Mouse (Mus musculus) regulatory T cell (primary cell): ENCODE results near the gene B3galt5.
"Not testable (repeated sequence)": the region's sequence is repeated elsewhere in the genome, so short reads cannot be mapped to it uniquely, and the experiment has no call there.

Experiments used
- in situ Hi-C: fragments of 300-600 bp; cut with MboI, MseI; formaldehyde crosslinking; loops from one replicate; pipeline ENCODE4 v1.15.1; 2025; ENCODE audit warnings: high pct_unique_total_duplicates

Gene B3galt5

GRCm38 (mm10) chr16:96258429-96258828 is 22.8 kb downstream of the B3galt5 start:
- in situ Hi-C loops: no loop called here

GRCm38 (mm10) chr16:96271736-96272135 is 36.1 kb downstream of the B3galt5 start:
- in situ Hi-C loops: no loop called here

DNA sequence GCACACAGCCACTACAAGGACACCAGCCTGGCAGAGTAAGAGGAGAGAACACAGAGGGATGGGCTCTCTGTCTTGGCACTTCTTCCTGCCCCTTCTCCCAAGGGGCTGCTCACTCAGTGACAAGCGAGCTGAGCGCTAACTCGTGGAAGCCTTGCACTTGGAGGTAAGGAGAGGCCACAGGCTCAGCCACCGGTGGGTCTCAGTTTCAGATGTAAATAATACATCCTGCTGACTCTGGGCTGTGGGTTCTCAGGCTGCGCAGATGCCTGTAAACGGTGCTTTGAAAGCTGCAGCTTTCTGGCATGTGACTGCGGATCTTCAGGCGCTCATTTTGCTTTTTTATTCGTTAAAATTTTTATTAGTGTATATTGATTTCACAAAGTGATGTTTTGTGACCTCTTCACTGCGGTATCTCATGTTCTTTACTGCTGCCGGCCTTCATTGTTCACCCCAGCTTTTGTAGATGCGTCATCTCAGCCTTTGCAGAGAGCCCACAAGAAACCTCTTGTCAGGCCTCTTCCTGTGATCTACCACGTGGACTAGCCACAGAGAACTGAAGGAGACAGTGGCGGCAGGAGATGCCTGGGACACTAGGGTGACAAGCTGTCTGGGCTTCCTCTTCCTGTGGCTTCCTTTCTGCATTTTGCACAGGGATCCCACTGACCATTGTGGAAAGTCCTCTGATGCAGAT is 37.5 kb downstream of the B3galt5 start:
- in situ Hi-C loops: no loop called here

GRCm38 (mm10) chr16:96276596-96276995 is 41.0 kb downstream of the B3galt5 start:
- in situ Hi-C loops: no loop called here

DNA sequence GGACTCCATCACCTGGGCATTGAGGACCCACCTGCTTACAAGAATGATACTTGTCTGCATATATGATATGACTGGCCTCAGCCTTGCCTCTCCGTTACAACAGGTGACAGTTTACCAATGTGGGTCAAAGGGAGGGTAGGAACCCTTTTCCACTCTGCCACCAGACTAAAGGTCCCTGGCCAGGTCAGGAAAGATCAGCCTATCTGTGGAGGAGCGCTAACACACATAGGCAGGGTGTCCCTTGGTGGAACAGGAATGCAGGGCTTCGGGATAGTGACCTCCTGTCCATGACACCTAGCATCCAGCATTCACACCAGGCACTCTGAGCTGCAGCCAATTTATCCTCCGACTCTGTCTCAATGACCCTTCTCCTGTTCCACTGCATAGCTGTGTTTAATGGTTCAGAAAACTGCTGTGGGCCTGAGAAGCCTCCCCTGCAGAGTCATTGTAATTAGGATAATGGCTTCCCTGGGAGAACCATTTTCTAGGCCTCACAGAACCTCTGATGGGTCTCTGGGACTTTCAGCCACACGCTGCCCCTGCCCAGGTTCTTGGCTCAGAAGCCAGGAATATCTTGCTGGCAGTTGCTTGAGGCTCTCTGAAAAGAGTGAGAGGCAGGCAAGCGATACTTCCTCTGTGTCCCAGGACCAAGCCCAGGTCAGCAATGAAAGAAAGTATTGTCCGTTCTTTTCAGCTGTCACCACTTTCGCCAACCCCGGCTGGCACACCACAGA is 43.1 kb downstream of the B3galt5 start:
- in situ Hi-C loops: no loop called here

DNA sequence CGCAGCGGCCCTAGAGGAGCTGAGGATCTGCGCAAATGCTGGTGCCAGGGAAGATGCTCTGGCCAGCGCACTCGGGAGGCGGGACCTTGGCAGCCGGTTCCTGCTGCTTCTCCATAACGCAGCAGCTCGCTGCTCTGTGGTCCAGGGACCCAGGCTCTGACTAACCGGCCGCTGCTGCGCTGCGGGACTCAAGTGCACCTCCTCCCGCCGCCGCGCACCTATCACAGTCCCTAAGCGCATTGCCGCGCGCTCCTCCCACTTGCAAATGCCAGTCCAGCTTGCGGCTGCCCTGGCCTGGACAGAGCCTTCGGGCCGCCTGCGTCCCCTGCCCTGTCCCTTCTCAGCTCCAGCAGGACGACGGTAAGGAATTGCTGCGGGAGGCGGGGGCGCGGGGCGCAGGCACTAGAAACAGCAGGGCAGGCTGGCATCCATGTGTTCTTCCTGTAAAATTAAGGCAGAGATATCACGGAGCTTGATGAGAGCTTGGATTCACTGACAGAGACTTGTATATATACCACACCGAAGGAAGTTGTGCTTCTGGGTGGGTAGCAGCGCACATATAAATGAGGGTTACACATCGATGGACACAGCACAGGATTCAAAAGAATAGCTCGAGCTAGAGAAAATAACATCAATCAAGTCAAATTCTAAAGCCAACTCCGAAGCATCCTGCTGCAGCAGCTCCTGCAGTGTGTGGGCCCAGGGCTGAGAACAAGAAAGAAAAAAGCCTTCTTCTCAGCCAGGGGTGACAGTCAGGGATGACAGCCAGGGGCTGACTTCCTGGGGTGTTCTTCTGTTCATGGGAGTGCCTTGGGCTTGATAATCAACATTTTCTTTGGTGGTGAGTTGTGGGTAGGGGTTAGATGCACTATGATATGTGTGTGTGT is 45.4 kb downstream of the B3galt5 start:
- in situ Hi-C loops: no loop called here

DNA sequence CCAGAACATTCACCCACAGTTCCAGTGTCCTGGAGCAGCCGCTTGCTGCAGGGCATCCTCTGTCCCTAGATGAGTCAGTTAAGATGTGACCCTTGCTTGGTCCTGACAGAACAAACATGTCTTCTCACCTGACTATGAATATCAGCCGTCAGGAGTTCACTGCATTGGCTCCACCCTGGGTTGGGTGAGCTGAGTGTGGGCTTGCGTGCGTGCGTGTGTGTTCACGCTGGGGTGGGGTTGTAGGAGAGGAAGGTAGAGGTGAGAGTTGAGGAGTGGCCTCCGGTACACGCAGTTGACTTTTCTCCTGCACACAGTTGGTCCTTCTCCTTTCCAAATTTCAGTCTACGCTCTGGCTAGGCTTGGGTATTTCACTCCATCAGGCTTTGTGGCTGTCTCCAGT is 47.0 kb downstream of the B3galt5 start:
- in situ Hi-C loops: no loop called here

GRCm38 (mm10) chr16:96291885-96292284 is 56.3 kb downstream of the B3galt5 start:
- in situ Hi-C loops: no loop called here

DNA sequence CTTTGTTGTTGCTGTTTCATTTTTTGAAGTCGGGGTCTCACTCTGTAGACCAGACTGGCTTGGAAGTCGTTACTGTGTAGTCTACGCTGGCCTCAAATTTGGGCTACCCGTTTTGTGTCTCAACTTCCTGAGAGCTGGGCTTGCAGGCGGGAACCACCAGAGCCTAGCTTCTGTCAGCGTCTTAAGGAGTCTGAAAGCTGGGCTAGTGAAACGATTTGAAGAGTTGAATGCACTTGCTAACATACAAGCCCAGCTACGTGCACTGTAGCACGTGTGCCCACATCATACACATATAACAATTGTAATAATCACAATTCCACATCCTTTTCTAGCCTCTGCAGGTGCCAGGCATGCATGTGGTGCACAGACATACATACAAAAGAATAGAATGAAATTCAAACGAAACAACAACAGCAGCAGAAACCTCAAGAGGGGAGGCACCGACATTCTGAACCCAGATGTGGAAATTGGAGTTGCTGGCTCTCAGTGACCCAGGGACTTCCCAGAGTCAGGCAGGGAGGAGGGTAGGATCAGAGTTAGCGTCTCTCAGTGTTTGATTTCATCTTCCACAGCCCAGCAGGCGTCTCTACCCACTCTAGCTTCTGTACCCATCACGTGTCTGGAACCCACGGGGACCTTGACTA is 57.1 kb downstream of the B3galt5 start:
- in situ Hi-C loops: no loop called here

DNA sequence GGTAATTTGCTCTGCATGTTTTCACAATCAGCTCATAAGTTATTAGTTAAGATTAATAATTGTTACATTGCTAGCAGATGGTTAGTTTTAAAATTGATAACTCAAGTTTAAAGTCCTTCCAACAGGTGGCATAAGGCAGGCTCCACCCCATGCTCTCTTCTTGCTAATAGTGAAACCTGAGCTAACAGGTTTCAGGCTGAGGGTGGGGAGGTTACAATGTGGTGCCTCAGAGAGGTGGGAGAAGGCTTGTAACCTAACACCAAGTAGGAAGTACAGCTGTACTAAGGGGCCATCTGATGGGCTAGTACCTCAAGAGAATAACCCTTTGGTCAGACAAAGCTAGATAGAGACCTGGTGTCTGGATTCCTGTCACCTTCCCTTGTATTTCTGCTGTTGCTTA is 62.5 kb downstream of the B3galt5 start:
- in situ Hi-C loops: no loop called here

GRCm38 (mm10) chr16:96298574-96298973 is 63.0 kb downstream of the B3galt5 start:
- in situ Hi-C loops: no loop called here

DNA sequence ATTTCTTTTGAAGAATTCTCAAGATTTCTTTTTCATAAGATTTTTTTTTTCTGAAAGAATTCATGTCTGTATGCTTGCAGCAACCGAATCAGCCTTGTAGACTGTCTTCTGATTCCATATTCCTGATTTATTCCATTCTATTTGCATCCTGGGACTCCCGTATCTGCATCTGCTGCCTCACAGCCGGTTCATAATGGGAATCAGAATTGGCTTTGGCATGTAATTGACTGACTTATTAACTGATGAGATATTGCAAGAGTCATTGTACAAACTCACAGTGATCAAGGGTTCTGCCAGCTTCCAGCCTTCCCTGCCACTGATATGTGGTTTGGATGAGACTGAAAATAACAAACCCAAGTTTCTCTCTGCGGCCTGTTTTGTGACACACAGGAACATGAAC is 67.8 kb downstream of the B3galt5 start:
- in situ Hi-C loops: loop anchor here (5.0 kb wide), 1 partner anchor 34 kb away; no protein-coding TSS in a partner anchor

- in situ Hi-C loops: loop anchor here (5.0 kb wide), 1 partner anchor 33 kb away; no protein-coding TSS in a partner anchor
Measured at GRCm38 (mm10) chr16:96304438-96304837, 68.8 kb downstream of the B3galt5 start.

DNA sequence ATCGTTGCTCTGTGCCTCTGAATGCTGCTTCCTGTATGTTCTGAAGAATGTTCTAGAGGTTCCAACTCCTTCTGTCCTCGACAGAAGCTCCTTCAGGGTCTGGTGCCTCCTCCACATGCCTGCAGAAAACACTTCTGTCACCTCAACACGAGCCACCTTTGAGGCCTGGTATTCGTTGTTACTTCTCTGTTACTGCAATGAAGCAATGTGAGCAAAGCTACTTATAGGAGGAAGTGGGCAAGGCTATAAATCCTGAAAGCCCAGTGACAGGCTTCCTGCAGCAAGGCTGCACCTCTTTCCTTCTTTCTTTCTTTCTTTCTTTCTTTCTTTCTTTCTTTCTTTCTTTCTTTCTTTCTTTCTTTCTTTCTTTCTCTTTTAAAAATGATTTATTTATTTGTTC is 71.3 kb downstream of the B3galt5 start:
- in situ Hi-C loops: no loop called here

DNA sequence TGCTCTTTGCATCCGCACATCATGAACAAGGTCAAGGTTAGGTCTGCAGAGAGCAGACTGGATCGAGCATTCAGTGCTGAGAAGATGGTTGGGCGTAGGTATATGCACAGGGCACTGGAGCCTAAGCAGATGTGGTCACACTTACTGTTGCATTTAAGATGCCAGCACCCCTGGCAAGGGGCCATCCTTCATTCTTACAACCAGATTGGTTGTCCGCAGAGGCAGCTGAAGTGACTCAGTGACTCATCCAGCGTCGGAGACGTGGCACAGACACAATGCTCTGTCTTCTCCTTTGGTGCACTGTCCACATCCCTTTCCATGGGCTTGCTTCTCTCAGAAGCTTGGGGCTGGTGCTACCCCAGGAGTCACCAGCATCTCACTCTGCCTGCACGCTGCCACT is 82.2 kb downstream of the B3galt5 start:
- in situ Hi-C loops: no loop called here

GRCm38 (mm10) chr16:96322739-96323138 is 87.1 kb downstream of the B3galt5 start:
- in situ Hi-C loops: no loop called here

DNA sequence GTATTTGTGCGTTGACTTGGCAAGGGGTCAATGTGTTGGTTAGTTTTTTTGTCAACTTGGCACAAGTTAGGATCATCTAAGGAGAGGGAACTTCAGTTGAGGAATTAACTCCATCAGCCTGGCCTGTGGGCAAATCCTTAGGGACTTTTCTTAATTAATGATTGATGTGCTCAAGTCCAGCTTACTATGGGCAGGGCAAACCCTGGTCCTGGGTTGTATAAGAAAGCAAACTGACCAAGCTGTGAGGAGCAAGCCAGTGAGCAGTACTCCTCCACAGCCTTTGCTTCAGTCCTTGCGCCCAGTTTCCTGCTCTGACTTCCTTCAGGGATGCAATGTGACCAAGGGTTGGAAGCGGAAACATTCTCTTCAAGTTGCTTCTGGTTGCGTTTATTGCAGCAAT is 87.6 kb downstream of the B3galt5 start:
- in situ Hi-C loops: no loop called here

GRCm38 (mm10) chr16:96326110-96326999 is 90.8 kb downstream of the B3galt5 start:
- in situ Hi-C loops: no loop called here

- in situ Hi-C loops: not testable (repeated sequence)
Measured at GRCm38 (mm10) chr16:96327251-96327650, 91.7 kb downstream of the B3galt5 start.

- in situ Hi-C loops: loop anchor here (5.0 kb wide), 1 partner anchor 37 kb away; no protein-coding TSS in a partner anchor
Measured at GRCm38 (mm10) chr16:96339570-96339969, 104.0 kb downstream of the B3galt5 start.
